Mouse (Mus musculus): ENCODE measurements around the gene Gm10096.
"Not testable (repeated sequence)": the region's sequence is repeated elsewhere in the genome, so short reads cannot be mapped to it uniquely, and the experiment has no call there.

Gm10096 gene

GRCm38 (mm10) chrX:28954602-28955001 lies at the start of gene Gm10096:
TSS of gene Gm10096 (minus strand) at chrX:28954702.
- not testable (repeated sequence) for DNase-seq (ENCODE audit: low read depth)

Measured in induced T-regulatory cell, adult 2 months (primary cell).